Comparison of ENCODE assay signal across 27 mouse cellular contexts in genomic region chr9:57706496-57706895, GRCm38 (mm10). TPM values are rescaled to one million over a fixed set of nuclear protein-coding genes. Genes with fewer than 3 reads are reported as not detected.
DNase-seq lines count a peak whose midpoint lies in the region; ATAC-seq and TF ChIP-seq lines count a peak whose summit lies in the region.
"Had no signal": no experiment of that assay in that cellular context is flagged by ENCODE, and none has a peak within 500 bp of the region (broad histone marks: within the 10 kb centered on the region; RNA-seq: fewer than 3 reads in every experiment).

No protein-coding gene starts in this region.

- TF ChIP-seq EP300 in stomach, postnatal 0 days (optimal IDR thresholded peaks at IDR 0.05), result no peak

- TF ChIP-seq CTCF in stomach, postnatal 0 days (IDR thresholded peaks at IDR 0.05; ENCODE audit: low read depth), result no peak

- ATAC-seq in stomach, postnatal 0 days (ENCODE audit: low FRiP score, low TSS enrichment), result no peak
- ATAC-seq: activated CD4-positive, CD25-positive, alpha-beta regulatory T cell, adult 4 months; CD4-positive, CD25-positive, alpha-beta regulatory T cell, adult 4 months; Patski had no signal

- H3K4me3 ChIP-seq in stomach, postnatal 0 days (ENCODE audit: low read depth, low read length), result no peak overlapping the region

- H3K9me3 ChIP-seq in stomach, postnatal 0 days (ENCODE audit: control insufficient read depth, low read length), result no peaks in the 10 kb centered on the region

- H3K27ac ChIP-seq in stomach, postnatal 0 days (replicated peaks), result no peak overlapping the region

- WGBS in stomach, postnatal 0 days, result 92% methylated on average over 3 of the region's 3 CpGs

- no peaks in the 10 kb centered on the region for H3K27me3 ChIP-seq in stomach, postnatal 0 days (ENCODE audit: control insufficient read depth, insufficient read depth, low read length)

- peak; percentile 68 for DNase-seq in adipocyte (ENCODE audit: low spot score)
- DNase-seq in brain, adult 2 months (ENCODE audit: low read depth, low spot score), result peak; percentile 12
- DNase-seq in fat pad, adult 2 months (ENCODE audit: extremely low read depth, low read depth, low spot score), result peak; percentile 97
- DNase-seq in gonadal fat pad, adult 2 months (ENCODE audit: low read depth), result peak; percentile 95
- DNase-seq in embryo, embryonic 9.5 days (ENCODE audit: extremely low spot score), result no peak
- DNase-seq in stomach, postnatal 0 days (ENCODE audit: low spot score), result no peak
- no peak for DNase-seq in adrenal gland, postnatal 25 days
- no peak for DNase-seq in urinary bladder, adult 18-20 months (ENCODE audit: low spot score in 2 of 2)
- DNase-seq: adrenal gland, adult 2 months; adrenal gland, adult 8-10 months; adrenal gland, postnatal 10 days; adrenal gland, postnatal 14 days; adrenal gland, postnatal 36 days; B cell, adult 2 months; cerebellum, adult 11 months; cerebellum, adult 11-12 months; cerebellum, adult 18-20 months; cerebellum, adult 8-10 months had no signal

- no peaks in the 10 kb centered on the region for H3K4me1 ChIP-seq in stomach, postnatal 0 days (replicated peaks; ENCODE audit: control insufficient read depth, insufficient read depth)

- no peak overlapping the region for H3K9ac ChIP-seq in stomach, postnatal 0 days (ENCODE audit: low read length)

- no peak overlapping the region for H3K4me2 ChIP-seq in stomach, postnatal 0 days (replicated peaks; ENCODE audit: low read depth)

- no peaks in the 10 kb centered on the region for H3K36me3 ChIP-seq in stomach, postnatal 0 days (ENCODE audit: control insufficient read depth, insufficient read depth, low read length)

RNA-seq across cellular contexts. Expression of gene Edc3, which starts 1.8 kb away (rescaled TPM):
- 11.7 and 14.0 TPM in 2 replicates for polyA plus RNA-seq in gonadal fat pad, adult 2 months (2012; rRNA removed)
- 13.6 and 15.2 TPM in 2 replicates for polyA plus RNA-seq in stomach, postnatal 0 days (2015; fragmentation: Nextera tagmentation; extraction: Ambion mirVana)
- total RNA-seq in adrenal gland, postnatal 25 days (2021), result 10.5 and 11.2 TPM in 2 replicates

RNA-seq across cellular contexts. Expression of gene Cyp1a1, which starts 18.8 kb away (rescaled TPM):
- 1.3 TPM in 2 replicates for polyA plus RNA-seq in gonadal fat pad, adult 2 months (2012; rRNA removed)
- polyA plus RNA-seq in stomach, postnatal 0 days (2015; fragmentation: Nextera tagmentation; extraction: Ambion mirVana), result 0.07 and 0.11 TPM in 2 replicates
- 0.12 and 0.57 TPM in 2 replicates for total RNA-seq in adrenal gland, postnatal 25 days (2021)
- total RNA-seq: G1E had no signal
- polyA plus RNA-seq: activated CD4-positive, CD25-positive, alpha-beta regulatory T cell, adult 4 months; CD4-positive, CD25-positive, alpha-beta regulatory T cell, adult 4 months; G1E; Patski had no signal

RNA-seq across cellular contexts. Expression of gene Cyp1a2, which starts 23.0 kb away (rescaled TPM):
- polyA plus RNA-seq in gonadal fat pad, adult 2 months (2012; rRNA removed), result 0.08 and 0.67 TPM in 2 replicates
- polyA plus RNA-seq in stomach, postnatal 0 days (2015; fragmentation: Nextera tagmentation; extraction: Ambion mirVana), result not detected in 2 replicates
- total RNA-seq in adrenal gland, postnatal 25 days (2021), result 5.5 TPM in 1 of 2 replicates, not detected in the other
- total RNA-seq: CH12.LX, G1E, MEL had no signal
- polyA plus RNA-seq: activated CD4-positive, CD25-positive, alpha-beta regulatory T cell, adult 4 months; brain, embryonic 14.5 days; C2C12; CD4-positive, CD25-positive, alpha-beta regulatory T cell, adult 4 months; cerebellum, adult 2 months; G1E; Patski had no signal

RNA-seq across cellular contexts. Expression of gene Csk, which starts 53.1 kb away (rescaled TPM):
- polyA plus RNA-seq in gonadal fat pad, adult 2 months (2012; rRNA removed), result 41.3 and 58.2 TPM in 2 replicates
- 20.7 and 23.9 TPM in 2 replicates for polyA plus RNA-seq in stomach, postnatal 0 days (2015; fragmentation: Nextera tagmentation; extraction: Ambion mirVana)
- total RNA-seq in adrenal gland, postnatal 25 days (2021), result 70.4 and 105 TPM in 2 replicates

RNA-seq across cellular contexts. Expression of gene Clk3, which starts 59.2 kb away (rescaled TPM):
- polyA plus RNA-seq in gonadal fat pad, adult 2 months (2012; rRNA removed), result 92.6 and 97.5 TPM in 2 replicates
- polyA plus RNA-seq in stomach, postnatal 0 days (2015; fragmentation: Nextera tagmentation; extraction: Ambion mirVana), result 29.4 and 38.0 TPM in 2 replicates
- total RNA-seq in adrenal gland, postnatal 25 days (2021), result 71.1 and 91.1 TPM in 2 replicates

Comparison
In these comparisons a context has a peak if more than half of its experiments do, and no peak if none do; other contexts are left out.
1. DNase-seq: peak in adipocyte (single experiment), brain, adult 2 months (single experiment), fat pad, adult 2 months (single experiment) and gonadal fat pad, adult 2 months (single experiment); none in embryo, embryonic 9.5 days (single experiment), stomach, postnatal 0 days (single experiment), adrenal gland, postnatal 25 days (single experiment) and urinary bladder, adult 18-20 months (0 of 2).